Mouse (Mus musculus): ENCODE results near the gene Rars2. TPM values are rescaled to one million over a fixed set of nuclear protein-coding genes. Genes with fewer than 3 reads are reported as not detected.

Rars2 gene
- polyA plus RNA-seq (2012; fragmentation: generic; extraction: Trizol) = 1 to 10 TPM; 1.3 to 9.9 TPM

GRCm38 (mm10) chr4:34614630-34615094 is at the start of gene Rars2, which contains the start of gene Orc3:
Rars2 (plus strand) TSS chr4:34614957.
Orc3 (minus strand) TSS chr4:34614944.

DNA sequence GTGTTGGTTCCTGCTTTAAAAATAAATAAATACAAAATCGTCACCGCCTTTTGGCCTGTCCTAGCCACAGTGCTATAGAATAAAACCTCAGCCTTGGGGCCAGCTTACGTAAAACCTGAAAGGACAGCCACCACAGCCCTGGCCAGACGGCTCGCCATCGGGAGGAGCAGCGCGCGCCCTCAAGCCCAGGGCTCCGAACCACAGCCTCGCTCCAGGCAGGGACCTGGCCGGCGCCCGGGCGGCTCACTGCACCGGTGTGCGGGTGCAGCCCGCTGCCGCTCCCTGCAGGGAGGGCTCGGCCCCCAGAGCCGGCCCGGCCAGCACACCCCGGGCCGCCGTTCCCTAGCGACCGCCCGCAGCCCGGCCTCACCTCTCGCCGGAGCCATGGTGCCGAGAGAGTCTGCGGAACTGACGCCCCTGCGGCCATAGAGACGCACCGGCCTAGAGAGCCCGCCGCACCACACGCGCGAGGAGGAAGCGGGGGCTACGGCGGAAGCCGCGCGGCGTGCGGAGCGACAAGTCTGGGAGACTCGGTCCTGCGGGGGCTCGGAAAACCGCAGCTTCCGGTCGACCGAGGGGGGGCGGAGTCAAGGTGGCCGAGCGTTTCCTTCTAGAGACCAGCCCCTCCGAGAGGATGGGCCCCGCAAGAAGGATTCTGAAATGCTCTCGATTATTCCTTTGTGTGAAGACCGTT is 72.3 kb downstream of the Rars2 start, which contains the start of gene Slc35a1:
Gene Slc35a1, minus strand, starts transcription at position 565 of the 694 bp plus-strand sequence.

Other genes with a start within 250 kb of the Rars2 start
- 10 to 100 TPM; 25.9 to 42.9 TPM for gene Akirin2, start 64.0 kb upstream of the Rars2 start, polyA plus RNA-seq (2012; fragmentation: generic; extraction: Trizol)
- 10 to 100 TPM in 1 of 2 experiments, 1 to 10 TPM in 1; 1.2 to 12.4 TPM for gene Orc3, start within 50 bp of the Rars2 start, polyA plus RNA-seq (2012; fragmentation: generic; extraction: Trizol)
- 10 to 100 TPM in 1 of 2 experiments, 1 to 10 TPM in 1; 1.9 to 20.7 TPM for gene Slc35a1, start 72.5 kb downstream of the Rars2 start, polyA plus RNA-seq (2012; fragmentation: generic; extraction: Trizol)
- under 1 TPM in 1 of 2 experiments, not detected in 1; 0.07 TPM for gene Cfap206, start 115.2 kb downstream of the Rars2 start, polyA plus RNA-seq (2012; fragmentation: generic; extraction: Trizol)
- gene Gm136, start 141.3 kb downstream of the Rars2 start, polyA plus RNA-seq (2012; fragmentation: generic; extraction: Trizol) = not detected
- 10 to 100 TPM in 1 of 2 experiments, 1 to 10 TPM in 1; 6.2 to 27.7 TPM for gene Smim8, start 163.5 kb downstream of the Rars2 start, polyA plus RNA-seq (2012; fragmentation: generic; extraction: Trizol)